Mouse (Mus musculus) neural tube, embryonic 14.5 days (tissue): ENCODE measurements at regions not wholly inside any gene's neighbourhood (a gene's known extent, or its start where the extent isn't known, plus 50 kb on each side); places are given as distances from the start of the nearest gene placed in this dataset.

Experiments used
- ATAC-seq: fragments of 200-750 bp; cut with Nextera tagmentation; 2 replicates; pipeline ENCODE4 v1.8.0; 2017; ENCODE audit warnings: low read depth, mild to moderate bottlenecking, moderate TSS enrichment, moderate library complexity
- H3K27ac ChIP-seq: fragments of 300-500 bp; sonication (generic); 2 replicates; pipeline ENCODE4 v1.5.1; 2014; ENCODE audit warnings: low read depth, mild to moderate bottlenecking, control low read depth, low read length, moderate library complexity, mixed read lengths
- H3K27me3 ChIP-seq: fragments of 300-500 bp; sonication (generic); 2 replicates; pipeline ENCODE4 v1.6.1; 2014; ENCODE audit warnings: low read length; ENCODE audit not compliant: control insufficient read depth, insufficient read depth
- H3K36me3 ChIP-seq: fragments of 300-500 bp; sonication (generic); 2 replicates; pipeline ENCODE4 v1.6.1; 2014; ENCODE audit warnings: low read length, mixed read lengths; ENCODE audit not compliant: control insufficient read depth, insufficient read depth
- H3K4me1 ChIP-seq: fragments of 300-500 bp; sonication (generic); 2 replicates; pipeline ENCODE4 v1.6.1; 2014; ENCODE audit warnings: low read length; ENCODE audit not compliant: control insufficient read depth, insufficient read depth
- H3K4me2 ChIP-seq: fragments of 300-500 bp; sonication (generic); 2 replicates; pipeline ENCODE4 v1.6.1; 2014; ENCODE audit warnings: mild to moderate bottlenecking, low read depth, low read length, control low read depth
- H3K4me3 ChIP-seq: fragments of 300-500 bp; sonication (generic); 2 replicates; pipeline ENCODE4 v1.5.1; 2014; ENCODE audit warnings: low read depth, low read length, control low read depth, mixed read lengths
- H3K9ac ChIP-seq: fragments of 300-500 bp; sonication (generic); replicated peaks from 2 replicates; pipeline ENCODE4 v1.6.1; 2014; ENCODE audit warnings: low read depth, mild to moderate bottlenecking, control low read depth, low read length, mixed read lengths
- H3K9me3 ChIP-seq: fragments of 300-500 bp; sonication (generic); 2 replicates; pipeline ENCODE4 v1.6.1; 2016; ENCODE audit warnings: low read length; ENCODE audit not compliant: control insufficient read depth
- WGBS: fragments of 180-500 bp; shearing (Covaris S2); extraction: QIAGEN DNeasy Blood & Tissue Kit; methylation state at CpG from one replicate; pipeline ENCODE4 v1.1.7; 2014; 5-methylcytosine and 5-hydroxymethylcytosine counted together

DNA sequence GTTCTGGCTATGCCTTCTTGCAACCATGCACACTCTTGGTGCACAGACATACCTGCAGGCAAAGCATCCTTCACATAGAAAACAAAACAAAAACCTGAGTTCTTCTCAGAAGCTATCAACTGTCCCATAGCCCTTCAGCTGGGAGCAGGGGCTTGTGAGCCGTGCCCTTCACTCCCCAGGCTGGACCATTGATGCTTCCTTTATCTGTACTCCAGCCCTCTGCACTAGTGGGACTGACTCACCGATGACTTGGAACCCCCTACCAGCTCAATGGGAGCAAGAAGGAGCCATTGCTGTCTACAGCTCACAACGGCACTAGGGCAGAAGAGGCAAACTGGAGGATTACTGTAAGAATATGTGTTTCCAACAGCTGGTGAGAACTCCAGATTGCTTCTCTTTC is 137.0 kb downstream of the Qrsl1 start:
- H3K4me1 ChIP-seq: no peaks in the 10 kb centered on the region
- H3K9me3 ChIP-seq: no peaks in the 10 kb centered on the region
- no peaks in the 10 kb centered on the region for H3K36me3 ChIP-seq
- H3K4me2 ChIP-seq: no peak overlapping the region
- no peak overlapping the region for H3K9ac ChIP-seq
- H3K27ac ChIP-seq: no peak overlapping the region
- 95% methylated on average over 3 of the region's 3 CpGs for WGBS
- no peak overlapping the region for H3K4me3 ChIP-seq
- H3K27me3 ChIP-seq: no peaks in the 10 kb centered on the region
- no peak for ATAC-seq

DNA sequence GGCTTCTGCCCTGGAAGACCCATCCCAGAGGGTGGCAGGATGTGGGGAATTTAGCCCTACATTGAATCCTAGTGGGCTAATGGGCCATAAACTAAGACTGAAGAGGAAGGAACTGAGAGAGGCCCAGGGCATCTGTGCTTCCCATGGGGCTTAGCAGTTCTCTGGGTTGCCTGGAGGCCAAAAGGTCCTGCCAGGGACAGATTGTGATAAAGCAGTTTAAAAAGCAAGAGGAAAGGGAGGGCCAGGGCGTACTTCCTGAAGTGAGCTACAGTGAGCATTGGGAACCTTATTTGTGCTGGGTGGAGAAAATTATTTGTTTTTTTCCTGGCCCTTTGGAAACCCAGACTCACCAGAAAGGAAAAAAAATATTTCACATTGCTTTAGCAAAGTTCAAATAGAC is 136.3 kb downstream of the Qrsl1 start:
- no peak overlapping the region for H3K4me3 ChIP-seq
- H3K9me3 ChIP-seq: no peaks in the 10 kb centered on the region
- ATAC-seq: no peak
- no peaks in the 10 kb centered on the region for H3K36me3 ChIP-seq
- H3K4me2 ChIP-seq: no peak overlapping the region
- no peak overlapping the region for H3K27ac ChIP-seq
- H3K9ac ChIP-seq: no peak overlapping the region
- 83% methylated on average over 1 of the region's 1 CpGs for WGBS
- no peaks in the 10 kb centered on the region for H3K4me1 ChIP-seq
- no peaks in the 10 kb centered on the region for H3K27me3 ChIP-seq

DNA sequence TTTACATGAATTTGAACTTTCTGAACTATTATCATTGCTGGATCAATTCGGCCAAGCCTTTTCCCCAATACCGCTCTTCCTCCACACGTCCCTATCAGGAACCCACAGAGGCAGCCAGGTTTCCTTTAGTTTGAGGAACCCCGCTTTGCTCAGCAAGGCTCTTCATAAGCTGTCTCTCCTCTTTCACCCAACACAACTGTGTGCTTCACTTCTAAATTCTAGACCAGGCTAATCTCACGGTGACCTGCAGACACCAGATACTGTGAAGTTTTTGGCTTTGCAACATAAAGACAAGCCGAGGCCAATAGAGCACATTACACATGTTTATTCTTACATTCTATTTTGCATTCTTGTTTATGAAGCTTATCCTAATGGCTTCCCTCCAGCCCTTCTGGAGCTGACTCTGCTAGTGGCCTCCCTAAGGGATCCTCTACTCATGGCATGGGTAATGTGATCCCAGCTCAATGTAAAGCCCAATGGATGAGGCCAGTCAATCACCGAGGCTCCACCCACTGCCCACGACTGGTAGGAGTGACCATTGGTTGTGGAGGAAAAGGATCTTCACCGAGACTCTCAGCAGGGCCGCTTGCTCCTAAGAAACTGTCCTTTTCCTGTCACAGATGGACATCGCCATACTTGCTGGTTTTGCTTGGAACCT is 135.6 kb downstream of the Qrsl1 start:
- no peak for ATAC-seq
- no peak overlapping the region for H3K9ac ChIP-seq
- no peak overlapping the region for H3K4me2 ChIP-seq
- no peaks in the 10 kb centered on the region for H3K9me3 ChIP-seq
- 82% methylated on average over 11 of the region's 11 CpGs for WGBS
- H3K36me3 ChIP-seq: no peaks in the 10 kb centered on the region
- no peaks in the 10 kb centered on the region for H3K4me1 ChIP-seq
- H3K4me3 ChIP-seq: no peak overlapping the region
- no peak overlapping the region for H3K27ac ChIP-seq
- no peaks in the 10 kb centered on the region for H3K27me3 ChIP-seq

DNA sequence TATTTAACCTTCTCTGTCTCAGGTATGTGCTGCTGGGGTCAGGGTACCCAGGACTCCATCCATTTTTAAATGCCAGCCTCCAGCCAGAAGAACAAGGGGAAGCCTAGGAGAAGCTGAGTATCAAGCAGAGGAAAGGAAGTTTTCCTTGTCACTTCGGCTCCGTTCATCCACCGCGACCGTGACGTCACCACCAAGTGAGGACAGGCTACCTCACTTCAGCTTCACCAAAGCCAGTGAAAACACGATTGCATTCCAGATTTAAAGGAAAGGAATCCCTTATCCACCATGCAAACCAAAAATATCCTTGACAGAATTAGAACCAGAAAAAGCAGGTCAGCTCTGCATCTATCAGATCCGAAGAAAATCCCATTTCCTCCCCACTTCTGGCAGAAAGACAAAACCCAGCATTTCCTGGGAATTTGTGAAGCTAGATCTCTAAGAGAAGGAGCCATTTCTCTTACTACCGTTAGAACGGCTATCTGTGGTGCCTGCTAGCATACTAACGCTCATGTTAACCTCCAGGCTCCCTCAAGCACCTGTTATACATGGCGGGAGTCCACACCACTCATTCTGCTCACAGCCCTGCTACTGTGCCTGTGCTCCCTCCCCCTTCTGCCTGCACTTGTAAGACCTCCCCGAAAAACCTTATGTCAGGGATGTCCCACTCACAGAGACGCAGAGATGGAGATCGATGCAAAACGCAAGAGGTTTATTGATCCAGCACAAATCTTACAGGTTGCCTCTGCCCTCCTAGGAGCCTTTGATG is 133.4 kb downstream of the Qrsl1 start:
- no peak overlapping the region for H3K27ac ChIP-seq
- no peak overlapping the region for H3K4me3 ChIP-seq
- no peak overlapping the region for H3K4me2 ChIP-seq
- H3K9ac ChIP-seq: no peak overlapping the region
- H3K4me1 ChIP-seq: no peaks in the 10 kb centered on the region
- no peak for ATAC-seq
- WGBS: 84% methylated on average over 16 of the region's 16 CpGs
- H3K27me3 ChIP-seq: no peaks in the 10 kb centered on the region
- H3K36me3 ChIP-seq: no peaks in the 10 kb centered on the region
- no peaks in the 10 kb centered on the region for H3K9me3 ChIP-seq

DNA sequence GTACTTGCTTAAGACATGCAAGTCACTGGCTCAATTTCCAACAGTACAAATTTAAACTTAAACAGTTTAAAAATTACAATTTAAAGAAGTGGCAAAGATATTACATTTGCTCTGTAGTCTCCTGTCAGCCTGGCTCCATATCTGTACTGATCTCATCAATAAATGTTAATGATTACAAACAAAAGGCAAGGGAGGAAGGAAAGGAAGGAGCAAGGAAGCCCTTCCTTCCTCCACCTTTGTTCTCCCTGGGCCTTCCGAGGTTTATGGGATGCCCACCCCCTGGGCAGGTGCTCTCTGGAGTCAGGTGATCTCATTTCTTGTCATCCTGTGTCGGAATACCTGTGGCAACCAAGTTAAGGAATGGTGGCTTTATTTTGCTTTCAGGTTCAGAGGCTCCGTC is 132.5 kb downstream of the Qrsl1 start:
- H3K4me2 ChIP-seq: no peak overlapping the region
- H3K27ac ChIP-seq: no peak overlapping the region
- H3K9me3 ChIP-seq: no peaks in the 10 kb centered on the region
- no peak overlapping the region for H3K9ac ChIP-seq
- no peak overlapping the region for H3K4me3 ChIP-seq
- no peaks in the 10 kb centered on the region for H3K4me1 ChIP-seq
- H3K27me3 ChIP-seq: no peaks in the 10 kb centered on the region
- H3K36me3 ChIP-seq: no peaks in the 10 kb centered on the region
- WGBS: 73% methylated on average over 3 of the region's 3 CpGs
- ATAC-seq: no peak

DNA sequence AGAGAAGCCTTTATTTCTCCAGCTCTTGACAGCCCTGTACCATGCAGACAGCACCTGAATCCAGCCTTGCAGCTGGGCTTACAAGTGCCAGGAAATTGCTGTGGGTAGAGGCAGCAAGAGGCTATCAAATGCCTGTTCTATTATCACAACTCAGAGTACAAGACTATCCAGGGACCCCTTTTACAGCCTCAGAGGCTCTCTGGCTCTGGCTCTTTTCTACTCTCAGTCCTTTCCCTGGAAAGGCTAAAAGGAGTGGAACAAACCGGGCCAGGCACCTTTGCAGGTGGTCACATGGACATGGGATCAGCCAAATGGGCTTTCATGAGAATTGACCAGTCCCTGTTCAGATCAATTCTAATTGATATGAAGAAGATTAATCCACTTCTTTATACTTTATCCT is 125.7 kb downstream of the Qrsl1 start:
- H3K36me3 ChIP-seq: no peaks in the 10 kb centered on the region
- H3K9ac ChIP-seq: no peak overlapping the region
- peak; percentile 51; the same call in 1 of the 2 replicates for ATAC-seq
- WGBS: 48% methylated on average over 1 of the region's 1 CpGs
- H3K27ac ChIP-seq: no peak overlapping the region
- no peaks in the 10 kb centered on the region for H3K4me1 ChIP-seq
- no peaks in the 10 kb centered on the region for H3K9me3 ChIP-seq
- no peak overlapping the region for H3K4me2 ChIP-seq
- no peaks in the 10 kb centered on the region for H3K27me3 ChIP-seq
- no peak overlapping the region for H3K4me3 ChIP-seq

DNA sequence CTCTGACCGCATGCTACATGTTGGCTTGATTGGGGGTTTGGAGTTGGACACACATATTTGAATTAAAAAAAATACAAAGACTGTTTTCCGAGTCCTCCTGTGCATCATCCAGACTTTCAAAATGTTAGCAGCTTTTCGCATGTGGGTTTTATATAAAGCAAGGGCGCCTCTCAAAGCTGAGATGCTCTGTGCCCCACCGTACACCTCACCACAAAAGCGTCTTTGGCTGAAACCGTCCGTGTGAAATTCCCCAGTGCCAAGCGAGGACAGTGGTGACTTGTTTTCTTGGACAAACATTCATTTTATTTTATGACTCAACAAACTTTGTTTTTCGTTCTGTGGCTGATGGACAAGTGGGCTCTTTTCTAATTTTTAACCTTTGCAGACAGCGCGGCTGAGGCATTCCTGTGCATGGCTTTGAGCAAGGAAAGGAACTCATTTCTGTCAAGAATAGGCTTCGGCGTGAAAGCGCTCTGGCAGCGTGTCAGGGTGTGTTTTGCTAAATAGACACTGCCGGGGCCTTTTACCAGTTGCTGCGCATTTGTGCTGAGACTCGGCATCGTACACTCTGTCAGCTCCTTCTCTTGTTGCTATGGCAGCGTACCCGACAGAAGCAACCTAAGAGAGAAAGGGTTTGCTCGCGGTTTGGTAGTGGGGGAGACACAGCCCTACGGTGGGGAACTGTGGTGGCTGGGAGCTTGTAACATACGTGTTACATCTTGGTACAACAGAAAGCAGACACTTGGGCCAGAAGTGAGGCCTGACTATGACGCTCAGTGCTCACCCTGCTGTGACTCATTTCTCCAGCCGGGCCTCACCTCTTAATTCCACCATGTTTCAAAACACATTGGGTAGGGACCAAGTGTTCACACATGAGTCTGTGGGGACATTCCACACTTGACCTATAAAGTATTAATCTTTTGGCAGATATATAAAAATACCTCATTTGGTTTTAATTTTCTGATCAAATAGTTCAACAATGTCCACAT is 123.6 kb downstream of the Qrsl1 start:
- no peaks in the 10 kb centered on the region for H3K27me3 ChIP-seq
- ATAC-seq: peak; percentile 44; the same call in 1 of the 2 replicates

DNA sequence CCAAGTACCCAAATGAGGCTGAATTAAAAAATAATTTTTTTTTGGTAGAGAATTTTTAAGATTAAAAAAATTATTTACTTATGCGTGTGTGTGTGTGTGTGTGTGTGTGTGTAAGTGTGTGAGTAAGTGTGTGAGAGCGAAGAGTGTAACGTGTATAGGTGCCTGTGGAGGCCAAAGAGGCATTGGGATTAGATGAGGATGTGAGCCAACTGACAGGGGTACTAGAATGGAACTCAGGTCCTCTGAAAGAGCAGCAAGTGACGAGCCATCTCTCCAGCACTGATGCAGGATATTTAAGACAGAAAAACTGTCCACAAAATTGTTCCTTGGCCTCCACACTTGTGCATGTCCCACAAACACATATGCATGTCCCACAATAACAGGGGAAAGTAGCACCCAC is 121.0 kb downstream of the Qrsl1 start:
- H3K36me3 ChIP-seq: no peaks in the 10 kb centered on the region
- H3K4me1 ChIP-seq: no peaks in the 10 kb centered on the region
- H3K9me3 ChIP-seq: peaks cover 3% of the 10 kb centered on the region; the same call in 1 of the 2 replicates
- no peaks in the 10 kb centered on the region for H3K27me3 ChIP-seq
- 96% methylated on average over 4 of the region's 4 CpGs for WGBS
- no peak overlapping the region for H3K4me2 ChIP-seq
- no peak overlapping the region for H3K27ac ChIP-seq
- no peak for ATAC-seq
- H3K4me3 ChIP-seq: no peak overlapping the region
- H3K9ac ChIP-seq: no peak overlapping the region

More for the DNA sequence above, 123.6 kb downstream of the Qrsl1 start:
- no peaks in the 10 kb centered on the region for H3K36me3 ChIP-seq
- H3K9ac ChIP-seq: no peak overlapping the region
- H3K27ac ChIP-seq: no peak overlapping the region
- 74% methylated on average over 28 of the region's 28 CpGs for WGBS
- H3K4me3 ChIP-seq: no peak overlapping the region
- no peak overlapping the region for H3K4me2 ChIP-seq
- H3K9me3 ChIP-seq: peaks cover 2% of the 10 kb centered on the region; the same call in 1 of the 2 replicates
- H3K4me1 ChIP-seq: no peaks in the 10 kb centered on the region
